ENCODE assay signal across 24 mouse cellular contexts in genomic region chr16:88488096-88488495, GRCm38 (mm10). TPM values are rescaled to one million over a fixed set of nuclear protein-coding genes. Genes with fewer than 3 reads are reported as not detected.
"Had no signal": no experiment of that assay in that cellular context is flagged by ENCODE, and none has a peak within 500 bp of the region (broad histone marks: within the 10 kb centered on the region; RNA-seq: fewer than 3 reads in every experiment).

No protein-coding gene starts in this region.

- H3K27me3 ChIP-seq: midbrain, embryonic 12.5 days; neural tube, embryonic 13.5 days; neural tube, embryonic 15.5 days had no signal

- H3K4me3 ChIP-seq: midbrain, embryonic 10.5 days; midbrain, embryonic 12.5 days; myocyte; neural tube, embryonic 13.5 days; neural tube, embryonic 15.5 days had no signal

- H3K27ac ChIP-seq: midbrain, embryonic 10.5 days; midbrain, embryonic 12.5 days; neural tube, embryonic 13.5 days; neural tube, embryonic 15.5 days had no signal

- H3K9ac ChIP-seq: lung, embryonic 14.5 days; midbrain, embryonic 12.5 days; neural tube, embryonic 13.5 days; neural tube, embryonic 15.5 days had no signal

- ATAC-seq: midbrain, embryonic 16.5 days had no signal

- H3K4me1 ChIP-seq: midbrain, embryonic 10.5 days; midbrain, embryonic 12.5 days; neural tube, embryonic 13.5 days; neural tube, embryonic 15.5 days had no signal

- H3K36me3 ChIP-seq: midbrain, embryonic 10.5 days; midbrain, embryonic 12.5 days; neural tube, embryonic 13.5 days; neural tube, embryonic 15.5 days had no signal

- H3K9me3 ChIP-seq: midbrain, embryonic 10.5 days; midbrain, embryonic 12.5 days; neural tube, embryonic 13.5 days; neural tube, embryonic 15.5 days had no signal

- H3K4me2 ChIP-seq: lung, embryonic 14.5 days; midbrain, embryonic 12.5 days; neural tube, embryonic 13.5 days; neural tube, embryonic 15.5 days had no signal

- DNase-seq: lung, adult 18-20 months; lung, embryonic 14.5 days; lung, postnatal 10 days; lung, postnatal 4 days; midbrain, embryonic 14.5 days; right cerebral cortex, postnatal 14 days; right cerebral cortex, postnatal 4 days; spleen, adult 18-20 months; thymus, adult 2 months; thymus, postnatal 25 days; thymus, postnatal 4 days had no signal

RNA-seq across cellular contexts. Expression of gene Cldn17, which starts 18.7 kb away (rescaled TPM):
- polyA plus RNA-seq: liver, embryonic 16.5 days; lung, embryonic 14.5 days; lung, embryonic 16.5 days; midbrain, embryonic 10.5 days; midbrain, embryonic 12.5 days; midbrain, embryonic 14.5 days; midbrain, embryonic 16.5 days; myocyte; neural tube, embryonic 11.5 days; neural tube, embryonic 13.5 days; neural tube, embryonic 15.5 days; small intestine, adult 2 months; stomach, embryonic 14.5 days; testis, adult 2 months; thymus, adult 2 months; urinary bladder, adult 2 months had no signal
